Mouse (Mus musculus): ENCODE results near the gene Grik5. TPM values are rescaled to one million over a fixed set of nuclear protein-coding genes. Genes with fewer than 3 reads are reported as not detected.

The Grik5 gene
- polyA plus RNA-seq, 1 experiment from 2014 or later: 49.5 TPM

GRCm38 (mm10) chr7:25099581-25099980 is 27.4 kb upstream of the Grik5 start:
- peaks cover 20% of the 10 kb centered on the region for H3K27me3 ChIP-seq
- in situ Hi-C loops (cut with MboI; ENCODE audit: low pct_unique_long_range_greater_than_20kb): no loop called here
- POLR2A ChIA-PET: no interaction called here
- DNase-seq (ENCODE audit: low read depth, low spot score): no peak
- no peak for ATAC-seq
- CTCF ChIA-PET: no interaction called here
- no peak for TF ChIP-seq CTCF (IDR thresholded peaks at IDR 0.05)

GRCm38 (mm10) chr7:25098169-25098568 is 26.0 kb upstream of the Grik5 start:
- ATAC-seq (no peak), DNase-seq (ENCODE audit: low read depth, low spot score) (no peak)
- peaks cover 16% of the 10 kb centered on the region for H3K27me3 ChIP-seq
- ChIA-PET CTCF (no interaction called here), POLR2A (interaction anchor here (1.3 kb wide), 1 partner anchor 16 kb away, joined by 4 read pairs; no protein-coding TSS in a partner anchor)
- in situ Hi-C loops (cut with MboI; ENCODE audit: low pct_unique_long_range_greater_than_20kb): no loop called here
- TF ChIP-seq CTCF (IDR thresholded peaks at IDR 0.05): no peak

GRCm38 (mm10) chr7:25089875-25090274 is 17.7 kb upstream of the Grik5 start:
- no peak for TF ChIP-seq CTCF (IDR thresholded peaks at IDR 0.05)
- in situ Hi-C loops (cut with MboI; ENCODE audit: low pct_unique_long_range_greater_than_20kb): no loop called here
- CTCF ChIA-PET: no interaction called here
- DNase-seq (ENCODE audit: low read depth, low spot score) (no peak), ATAC-seq (no peak)
- no peaks in the 10 kb centered on the region for H3K27me3 ChIP-seq
- POLR2A ChIA-PET: no interaction called here

GRCm38 (mm10) chr7:25088968-25089367 is 16.8 kb upstream of the Grik5 start:
- no peak for DNase-seq (ENCODE audit: low read depth, low spot score)
- CTCF ChIA-PET: no interaction called here
- POLR2A ChIA-PET: no interaction called here
- no peaks in the 10 kb centered on the region for H3K27me3 ChIP-seq
- in situ Hi-C loops (cut with MboI; ENCODE audit: low pct_unique_long_range_greater_than_20kb): no loop called here
- no peak for TF ChIP-seq CTCF (IDR thresholded peaks at IDR 0.05)
- no peak for ATAC-seq

- ATAC-seq (no peak), DNase-seq (ENCODE audit: low read depth, low spot score) (no peak)
- TF ChIP-seq CTCF (IDR thresholded peaks at IDR 0.05): no peak
- in situ Hi-C loops (cut with MboI; ENCODE audit: low pct_unique_long_range_greater_than_20kb): no loop called here
- ChIA-PET CTCF (no interaction called here), POLR2A (no interaction called here)
- no peaks in the 10 kb centered on the region for H3K27me3 ChIP-seq
Measured at GRCm38 (mm10) chr7:25088531-25088930, 16.4 kb upstream of the Grik5 start.

GRCm38 (mm10) chr7:25087972-25088371 is 15.8 kb upstream of the Grik5 start:
- CTCF ChIA-PET: interaction anchor here (1.3 kb wide), 1 partner anchor 100 kb away, joined by 4 read pairs; no protein-coding TSS in a partner anchor
- DNase-seq (ENCODE audit: low read depth, low spot score) (no peak), ATAC-seq (no peak)
- no peak for TF ChIP-seq CTCF (IDR thresholded peaks at IDR 0.05)
- no peaks in the 10 kb centered on the region for H3K27me3 ChIP-seq
- in situ Hi-C loops (cut with MboI; ENCODE audit: low pct_unique_long_range_greater_than_20kb): no loop called here
- POLR2A ChIA-PET: no interaction called here

GRCm38 (mm10) chr7:25087256-25087912 is 15.2 kb upstream of the Grik5 start:
- no peaks in the 10 kb centered on the region for H3K27me3 ChIP-seq
- ChIA-PET CTCF (interaction anchor here (1.2 to 1.3 kb wide), 2 partner anchors 9 to 101 kb away, joined by 4 read pairs; no protein-coding TSS in a partner anchor), POLR2A (no interaction called here)
- DNase-seq (ENCODE audit: low read depth, low spot score): no peak
- no peak for TF ChIP-seq CTCF (IDR thresholded peaks at IDR 0.05)
- ATAC-seq: no peak
- in situ Hi-C loops (cut with MboI; ENCODE audit: low pct_unique_long_range_greater_than_20kb): no loop called here

- no peak for TF ChIP-seq CTCF (IDR thresholded peaks at IDR 0.05)
- no peaks in the 10 kb centered on the region for H3K27me3 ChIP-seq
- no peak for ATAC-seq
- DNase-seq (ENCODE audit: low read depth, low spot score): no peak
- in situ Hi-C loops (cut with MboI; ENCODE audit: low pct_unique_long_range_greater_than_20kb): no loop called here
- POLR2A ChIA-PET: no interaction called here
- CTCF ChIA-PET: interaction anchor here (1.2 to 1.4 kb wide), 2 partner anchors 8 kb away, joined by 4 to 6 read pairs; no protein-coding TSS in a partner anchor
Measured at GRCm38 (mm10) chr7:25086656-25087055, 14.5 kb upstream of the Grik5 start.

GRCm38 (mm10) chr7:25084621-25085020 is 12.5 kb upstream of the Grik5 start:
- H3K27me3 ChIP-seq: no peaks in the 10 kb centered on the region
- no peak for TF ChIP-seq CTCF (IDR thresholded peaks at IDR 0.05)
- DNase-seq (ENCODE audit: low read depth, low spot score) (no peak), ATAC-seq (peak; percentile 20)
- in situ Hi-C loops (cut with MboI; ENCODE audit: low pct_unique_long_range_greater_than_20kb): no loop called here
- POLR2A ChIA-PET: no interaction called here
- CTCF ChIA-PET: no interaction called here

GRCm38 (mm10) chr7:25082510-25082909 is 10.4 kb upstream of the Grik5 start:
- no peak for DNase-seq (ENCODE audit: low read depth, low spot score)
- peak; percentile 28 for ATAC-seq
- CTCF ChIA-PET: interaction anchor here (2.6 kb wide), 1 partner anchor 12 kb away, joined by 12 read pairs; no protein-coding TSS in a partner anchor

GRCm38 (mm10) chr7:25080431-25080830 is 8.3 kb upstream of the Grik5 start:
- no peak for TF ChIP-seq CTCF (IDR thresholded peaks at IDR 0.05)
- ATAC-seq (no peak), DNase-seq (ENCODE audit: low read depth, low spot score) (no peak)
- no peaks in the 10 kb centered on the region for H3K27me3 ChIP-seq
- in situ Hi-C loops (cut with MboI; ENCODE audit: low pct_unique_long_range_greater_than_20kb): no loop called here
- ChIA-PET CTCF (interaction anchor here (1.1 to 1.6 kb wide), 2 partner anchors 13 to 46 kb away, joined by 6 read pairs; no protein-coding TSS in a partner anchor), POLR2A (no interaction called here)

More at GRCm38 (mm10) chr7:25082510-25082909, 10.4 kb upstream of the Grik5 start:
- no peaks in the 10 kb centered on the region for H3K27me3 ChIP-seq
- POLR2A ChIA-PET: interaction anchor here (1.3 kb wide), 1 partner anchor 16 kb away, joined by 4 read pairs; no protein-coding TSS in a partner anchor
- TF ChIP-seq CTCF (IDR thresholded peaks at IDR 0.05): no peak
- in situ Hi-C loops (cut with MboI; ENCODE audit: low pct_unique_long_range_greater_than_20kb): no loop called here
